Mouse (Mus musculus): ENCODE results near the gene Pilra.
"Not testable (repeated sequence)": the region's sequence is repeated elsewhere in the genome, so short reads cannot be mapped to it uniquely, and the experiment has no call there.

- not testable (repeated sequence) for TF ChIP-seq CTCF (IDR thresholded peaks at IDR 0.05; ENCODE audit: borderline replicate concordance, insufficient read depth, low read length); POLR2A (IDR thresholded peaks at IDR 0.05; ENCODE audit: low read depth, low read length)
These were observed 22.1 kb upstream of the Pilra start, which contains the start of gene Pilrb1 for GRCm38 (mm10) chr5:137857960-137858710.
